Mouse (Mus musculus) brain, embryonic 14.5 days (tissue): Measurements from ENCODE around the gene Crlf1.

Experiments used
- CTCF ChIP-seq: fragments of 200-500 bp; IDR thresholded peaks from 2 replicates; pipeline ENCODE4 v1.5.1; 2012; ENCODE audit warnings: inconsistent platforms, mild to moderate bottlenecking, moderate library complexity, borderline replicate concordance; ENCODE audit not compliant: insufficient read depth, insufficient read length; ENCODE audit errors: extremely low read depth
- POLR2A ChIP-seq: fragments of 200-500 bp; IDR thresholded peaks from 2 replicates; pipeline ENCODE4 v1.6.1; 2012; ENCODE audit warnings: mild to moderate bottlenecking, inconsistent platforms, borderline replicate concordance; ENCODE audit not compliant: poor library complexity, insufficient read depth, insufficient read length, severe bottlenecking; ENCODE audit errors: extremely low read depth

DNA sequence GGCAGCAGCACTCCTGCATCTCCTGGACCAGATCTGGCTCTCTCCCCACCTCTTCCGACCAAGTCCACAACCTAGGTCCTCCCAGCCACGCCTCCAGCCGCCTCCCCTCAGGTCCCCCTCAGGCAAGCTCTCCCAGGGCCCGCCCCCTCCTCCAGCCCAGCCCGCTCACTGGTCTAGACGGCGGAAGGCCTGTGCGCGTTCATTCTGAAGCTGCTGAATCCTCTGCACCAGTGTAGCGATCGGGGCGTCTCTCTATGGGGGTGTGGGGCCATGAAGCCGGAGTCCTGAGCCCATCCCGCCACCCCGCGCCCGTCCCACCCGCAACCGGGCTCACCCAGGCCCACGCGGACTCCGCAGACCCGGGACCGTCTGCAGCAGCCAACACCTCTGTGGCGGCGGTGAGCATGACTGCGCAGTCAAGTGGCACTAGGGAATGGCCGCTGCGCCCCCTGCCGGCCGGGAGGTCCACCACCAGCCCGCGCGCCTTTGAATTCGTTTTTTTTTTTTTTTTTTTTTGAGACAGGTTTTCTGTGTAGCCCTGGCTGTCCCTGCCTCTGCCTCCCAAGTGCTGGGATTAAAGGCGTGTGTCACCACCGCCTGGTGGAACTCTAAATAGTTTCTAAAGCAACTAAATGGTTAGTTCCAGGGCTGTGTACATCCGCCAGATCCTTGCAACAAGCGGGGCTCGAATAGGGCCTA, 13.5 kb downstream of the Crlf1 start, which contains the start of gene Rex1bd:
- peak; percentile 63; the same call in 1 of the 2 replicates for TF ChIP-seq POLR2A
- TF ChIP-seq CTCF, result peak; percentile 88
